Mouse (Mus musculus) brain, embryonic 14.5 days (tissue): ENCODE data around the gene Uba52. TPM values are rescaled to one million over a fixed set of nuclear protein-coding genes. Genes with fewer than 3 reads are reported as not detected.

Experiments
- DNase-seq: peaks from one replicate; pipeline ENCODE4 v3.0.0-alpha.2; 2011; ENCODE audit warnings: low read depth
- CTCF ChIP-seq: fragments of 200-500 bp; IDR thresholded peaks from 2 replicates; pipeline ENCODE4 v1.5.1; 2012; ENCODE audit warnings: inconsistent platforms, mild to moderate bottlenecking, moderate library complexity, borderline replicate concordance; ENCODE audit not compliant: insufficient read depth, insufficient read length; ENCODE audit errors: extremely low read depth
- POLR2A ChIP-seq: fragments of 200-500 bp; IDR thresholded peaks from 2 replicates; pipeline ENCODE4 v1.6.1; 2012; ENCODE audit warnings: mild to moderate bottlenecking, inconsistent platforms, borderline replicate concordance; ENCODE audit not compliant: poor library complexity, insufficient read depth, insufficient read length, severe bottlenecking; ENCODE audit errors: extremely low read depth
- polyA plus RNA-seq: library from polyadenylated mRNA; depleted of rRNA; stranded (reverse); fragments of >200 nt; gene quantifications from 2 replicates; pipeline ENCODE4 v1.2.3, GENCODE M21; 2012

Gene Uba52
- polyA plus RNA-seq, 1 experiment, result 1,241 TPM

GRCm38 (mm10) chr8:70495001-70495770 is 15.4 kb downstream of the Uba52 start:
- no peak for DNase-seq
- TF ChIP-seq CTCF (no peak), POLR2A (no peak)

GRCm38 (mm10) chr8:70494416-70494945 is 16.1 kb downstream of the Uba52 start:
- no peak for DNase-seq
- TF ChIP-seq CTCF, result no peak
- TF ChIP-seq POLR2A, result no peak

- TF ChIP-seq CTCF (no peak), POLR2A (no peak)
- DNase-seq, result no peak
Observed at GRCm38 (mm10) chr8:70493692-70494415, 16.7 kb downstream of the Uba52 start.

GRCm38 (mm10) chr8:70492664-70493640 is 17.6 kb downstream of the Uba52 start, which contains the start of gene Crlf1:
Crlf1 (plus strand) TSS chr8:70493158.
- DNase-seq, result no peak
- TF ChIP-seq CTCF, result no peak
- TF ChIP-seq POLR2A, result no peak

- no peak for TF ChIP-seq CTCF
- no peak for TF ChIP-seq POLR2A
- no peak for DNase-seq
Observed at GRCm38 (mm10) chr8:70490880-70491495, 19.6 kb downstream of the Uba52 start.

GRCm38 (mm10) chr8:70490061-70490879 is 20.3 kb downstream of the Uba52 start:
- no peak for DNase-seq
- no peak for TF ChIP-seq CTCF
- TF ChIP-seq POLR2A, result no peak

GRCm38 (mm10) chr8:70489576-70489975 is 21.0 kb downstream of the Uba52 start:
- TF ChIP-seq POLR2A (no peak), CTCF (no peak)
- DNase-seq, result no peak

GRCm38 (mm10) chr8:70488931-70489470 is 21.6 kb downstream of the Uba52 start:
- TF ChIP-seq CTCF, result no peak
- no peak for TF ChIP-seq POLR2A
- no peak for DNase-seq

GRCm38 (mm10) chr8:70487993-70488796 is 22.4 kb downstream of the Uba52 start:
- no peak for DNase-seq

More at GRCm38 (mm10) chr8:70487993-70488796, 22.4 kb downstream of the Uba52 start:
- TF ChIP-seq POLR2A (no peak), CTCF (no peak)
